Mouse (Mus musculus): ENCODE data around the gene Zcchc3. TPM values are rescaled to one million over a fixed set of nuclear protein-coding genes. Genes with fewer than 3 reads are reported as not detected.
"Not testable (repeated sequence)": the region's sequence is repeated elsewhere in the genome, so short reads cannot be mapped to it uniquely, and the experiment has no call there.

The Zcchc3 gene
- polyA plus RNA-seq, 1 experiment from 2014 or later = 35.0 TPM

DNA sequence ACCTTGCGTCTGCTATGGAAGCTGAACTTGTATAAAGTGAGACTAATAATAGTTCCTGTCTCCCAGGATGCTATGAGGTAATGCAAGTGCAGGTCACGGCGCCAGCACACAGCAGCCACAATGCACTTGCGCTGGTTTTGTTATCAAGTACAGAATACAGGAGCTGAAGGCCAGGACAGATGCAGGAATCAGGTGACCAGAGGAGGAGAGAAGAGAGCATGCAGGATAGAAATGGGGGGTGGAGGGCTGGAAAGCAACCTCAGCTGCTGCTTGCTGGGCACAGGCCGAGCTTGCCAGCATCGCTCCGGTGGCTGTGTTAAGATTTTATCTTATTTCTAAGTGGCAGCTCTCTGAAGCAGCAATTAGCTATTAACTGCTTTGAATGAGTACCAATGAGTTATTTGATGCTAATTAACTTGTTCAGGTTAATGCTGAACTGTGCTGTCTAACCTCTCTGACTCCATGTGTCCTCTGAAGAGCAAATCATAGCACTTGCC is 21.6 kb upstream of the Zcchc3 start:
- Histone ChIP-seq H3K9me3 (no peaks in the 10 kb centered on the region), H3K9ac (no peak overlapping the region), H3K36me3 (no peaks in the 10 kb centered on the region), H3K4me1 (peaks cover 5% of the 10 kb centered on the region), H3K4me2 (no peak overlapping the region), H3K27me3 (no peaks in the 10 kb centered on the region), H3K4me3 (no peak overlapping the region), H3K27ac (no peak overlapping the region)
- 76% methylated on average over 7 of the region's 7 CpGs for WGBS
- ATAC-seq (ENCODE audit: insufficient number of reproducible peaks, low FRiP score, low TSS enrichment, low read depth) = no peak

DNA sequence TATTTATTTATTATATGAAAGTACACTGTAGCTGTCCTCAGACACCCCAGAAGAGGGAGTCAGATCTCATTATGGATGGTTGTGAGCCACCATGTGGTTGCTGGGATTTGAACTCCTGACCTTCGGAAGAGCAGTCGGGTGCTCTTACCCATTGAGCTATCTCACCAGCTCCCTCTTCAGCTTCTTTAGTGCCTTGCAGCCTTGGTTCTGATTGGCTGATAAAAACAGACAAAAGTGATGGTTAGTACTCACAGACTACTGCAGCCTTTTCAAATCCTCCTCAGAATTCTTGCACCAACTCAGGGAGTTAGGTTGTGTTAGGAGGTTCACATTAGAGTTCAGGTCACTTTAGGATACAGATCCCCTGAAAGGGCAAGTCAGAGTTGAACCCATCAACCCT is 13.7 kb upstream of the Zcchc3 start:
- H3K4me3 ChIP-seq; H3K9ac ChIP-seq; H3K4me1 ChIP-seq; H3K27me3 ChIP-seq; H3K36me3 ChIP-seq; H3K27ac ChIP-seq; H3K9me3 ChIP-seq; ATAC-seq (ENCODE audit: insufficient number of reproducible peaks, low FRiP score, low TSS enrichment, low read depth); H3K4me2 ChIP-seq: not testable (repeated sequence)
- 84% methylated on average over 2 of the region's 2 CpGs for WGBS

DNA sequence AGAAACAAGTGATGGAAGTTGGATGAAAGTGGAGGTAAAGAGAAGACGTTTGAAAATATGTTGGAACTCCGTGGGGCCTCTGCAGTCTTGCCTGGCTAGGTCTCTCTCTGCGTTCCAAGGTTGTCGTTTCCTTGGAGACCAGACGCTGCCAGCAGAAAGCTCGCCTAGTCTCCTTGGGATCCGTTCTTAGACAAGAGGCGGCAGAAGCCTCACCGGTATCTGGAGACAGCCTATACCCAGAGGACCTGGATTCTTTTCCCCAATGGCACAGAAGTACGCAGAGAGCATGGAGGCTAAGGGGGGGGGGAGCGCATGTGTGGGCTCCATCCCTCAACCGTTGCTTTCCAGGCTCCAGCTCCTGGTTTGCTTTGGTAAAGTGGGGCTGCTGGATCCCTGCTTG is 12.7 kb upstream of the Zcchc3 start:
- no peak overlapping the region for H3K4me3 ChIP-seq
- no peak for ATAC-seq (ENCODE audit: insufficient number of reproducible peaks, low FRiP score, low TSS enrichment, low read depth)
- no peaks in the 10 kb centered on the region for H3K36me3 ChIP-seq
- H3K9me3 ChIP-seq = no peaks in the 10 kb centered on the region
- H3K4me1 ChIP-seq = peaks cover 8% of the 10 kb centered on the region; the same call in 1 of the 2 replicates
- H3K4me2 ChIP-seq = peak overlapping the region; percentile 30; the same call in 1 of the 2 replicates
- H3K9ac ChIP-seq = no peak overlapping the region
- H3K27ac ChIP-seq = no peak overlapping the region
- no peaks in the 10 kb centered on the region for H3K27me3 ChIP-seq
- 7% methylated on average over 12 of the region's 12 CpGs for WGBS

DNA sequence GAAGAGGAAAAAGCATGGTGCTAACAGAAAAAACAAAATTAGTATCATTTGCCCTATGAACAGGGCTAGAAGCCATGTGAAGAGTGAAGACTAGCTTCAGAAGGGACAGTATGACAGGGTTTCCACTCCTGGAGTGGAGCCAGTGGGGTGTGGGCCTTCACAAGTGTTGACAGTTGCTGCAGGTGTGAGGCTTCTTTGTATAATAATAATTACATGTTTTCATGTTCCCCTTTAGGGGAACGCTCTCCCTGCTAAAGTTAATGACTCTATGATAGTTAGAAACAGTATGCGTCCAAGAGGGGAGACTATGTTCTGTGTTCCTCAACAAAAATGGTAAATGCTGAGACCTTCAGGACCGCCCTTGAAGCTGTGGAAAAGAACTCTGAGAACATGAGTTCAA is 959 bp upstream of the Zcchc3 start:
- H3K4me2 ChIP-seq = peak overlapping the region; percentile 84; the same call in 1 of the 2 replicates
- peaks cover 32% of the 10 kb centered on the region for H3K4me1 ChIP-seq
- no peak overlapping the region for H3K9ac ChIP-seq
- H3K9me3 ChIP-seq = no peaks in the 10 kb centered on the region
- peak overlapping the region; percentile 96 for H3K27ac ChIP-seq
- WGBS = 91% methylated on average over 3 of the region's 3 CpGs
- ATAC-seq (ENCODE audit: insufficient number of reproducible peaks, low FRiP score, low TSS enrichment, low read depth) = no peak
- H3K27me3 ChIP-seq = no peaks in the 10 kb centered on the region
- peak overlapping the region; percentile 80; the same call in 1 of the 2 replicates for H3K4me3 ChIP-seq
- H3K36me3 ChIP-seq = no peaks in the 10 kb centered on the region

DNA sequence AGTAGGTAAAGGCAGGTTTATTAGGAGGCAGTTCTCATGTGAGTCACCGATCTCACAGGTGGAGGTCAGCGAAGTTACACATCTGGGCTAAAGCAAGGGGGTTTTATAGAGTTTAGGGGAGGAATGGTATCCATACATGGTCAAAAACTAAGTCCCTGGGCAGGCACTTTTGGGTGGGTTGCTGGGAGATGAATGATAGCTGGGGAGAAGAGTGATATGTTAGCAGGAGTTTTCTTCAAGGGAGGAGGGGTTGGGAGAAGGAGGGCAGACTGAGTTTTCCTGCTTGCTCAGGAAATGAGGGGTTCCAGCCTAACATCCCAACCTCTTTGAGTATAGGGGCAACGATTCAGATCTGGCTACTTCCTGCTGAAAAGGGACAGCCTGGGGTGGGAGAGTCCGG is 460 bp upstream of the Zcchc3 start, which contains the start of gene 6820408C15Rik:
Gene 6820408C15Rik, plus strand, starts transcription at position 301 of the 400 bp plus-strand sequence.
- H3K27ac ChIP-seq = peak within 1 kb of the TSS; percentile 96
- H3K9ac ChIP-seq = peak within 1 kb of the TSS; percentile 90
- H3K9me3 ChIP-seq = no peaks in the 10 kb centered on the region
- 20% methylated on average over 4 of the region's 4 CpGs for WGBS
- H3K4me1 ChIP-seq = peaks cover 37% of the 10 kb centered on the region
- H3K4me3 ChIP-seq = peak within 1 kb of the TSS; percentile 80
- peak within 1 kb of the TSS; percentile 84 for H3K4me2 ChIP-seq
- no peaks in the 10 kb centered on the region for H3K36me3 ChIP-seq
- no peaks in the 10 kb centered on the region for H3K27me3 ChIP-seq
- no peak for ATAC-seq (ENCODE audit: insufficient number of reproducible peaks, low FRiP score, low TSS enrichment, low read depth)

DNA sequence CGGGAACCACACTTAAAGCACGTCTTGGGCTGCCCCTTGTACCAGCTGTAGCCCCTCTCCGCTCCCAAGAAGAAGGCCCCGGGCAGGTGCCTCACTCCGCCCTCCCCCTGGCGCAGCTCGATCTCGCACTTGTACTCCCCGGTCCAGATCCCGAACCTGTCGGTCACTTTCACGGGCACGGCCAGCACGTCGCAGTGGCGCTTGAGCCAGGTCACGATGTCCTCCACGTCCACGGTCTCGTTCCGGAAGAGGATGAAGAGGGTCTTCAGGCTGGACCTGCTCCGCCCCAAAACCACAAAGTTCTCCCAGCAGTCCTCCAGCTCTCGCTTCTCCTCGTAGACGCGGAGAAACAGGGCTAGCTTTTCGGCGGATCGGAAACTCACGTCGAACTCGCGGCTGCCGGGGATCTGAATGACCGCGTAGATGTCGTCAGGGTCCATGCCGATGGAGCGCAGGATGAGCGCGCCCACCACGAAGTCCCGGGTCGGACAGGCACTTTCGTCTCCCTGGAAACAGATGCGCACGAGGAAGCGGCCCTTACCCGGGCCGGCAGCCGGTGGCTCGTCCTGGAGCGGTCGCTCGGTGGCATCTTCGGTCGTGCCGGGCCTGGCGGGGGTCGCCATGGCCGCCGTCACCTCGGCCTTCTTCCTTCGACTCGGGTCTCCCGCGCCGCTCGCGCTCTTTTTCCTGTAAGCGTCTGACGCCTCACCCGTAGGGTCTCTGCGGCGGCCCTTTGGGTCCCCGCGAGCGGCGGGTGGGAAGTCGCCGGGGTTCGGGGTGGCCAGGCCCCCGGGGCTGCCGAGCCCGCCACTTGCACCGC is 852 bp downstream of the Zcchc3 start:
- Histone ChIP-seq H3K36me3 (no peaks in the 10 kb centered on the region), H3K9me3 (no peaks in the 10 kb centered on the region), H3K4me3 (peak overlapping the region; percentile 80), H3K4me1 (peaks cover 47% of the 10 kb centered on the region), H3K4me2 (peak overlapping the region; percentile 84), H3K27me3 (no peaks in the 10 kb centered on the region), H3K9ac (peak overlapping the region; percentile 90), H3K27ac (peak overlapping the region; percentile 96)
- ATAC-seq (ENCODE audit: insufficient number of reproducible peaks, low FRiP score, low TSS enrichment, low read depth) = no peak
- WGBS = under 1% methylated on average over 86 of the region's 86 CpGs

DNA sequence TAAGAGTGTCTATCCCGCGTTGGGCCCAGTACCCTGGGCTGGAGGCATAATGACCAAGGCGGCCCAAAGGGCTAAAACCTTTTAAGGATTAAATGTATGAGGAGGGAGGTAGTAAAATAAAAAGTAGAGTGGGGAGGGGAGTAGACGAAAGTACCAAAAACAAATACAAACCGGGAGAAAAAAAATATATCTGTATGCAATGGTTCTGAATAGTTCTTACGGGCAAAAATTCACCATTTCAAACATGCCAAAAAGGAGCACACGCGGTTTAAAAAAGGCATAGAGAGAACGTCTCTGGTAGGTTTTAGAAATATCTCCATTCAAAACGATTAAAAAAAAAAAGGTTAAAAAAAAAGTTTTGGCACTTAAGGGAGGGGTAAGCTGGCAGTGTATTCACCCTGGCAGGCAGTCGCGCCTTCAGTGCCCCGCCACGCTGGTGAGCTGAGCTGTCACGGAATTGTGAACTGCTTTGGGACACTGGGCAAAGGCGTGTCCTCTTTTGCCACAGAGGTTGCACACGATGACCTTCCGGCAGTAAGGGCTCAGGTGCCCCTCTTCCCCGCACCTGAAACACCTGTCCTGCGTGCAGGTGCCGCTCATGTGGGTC is 1.6 kb downstream of the Zcchc3 start:
- peak overlapping the region; percentile 90 for H3K9ac ChIP-seq
- H3K27me3 ChIP-seq = no peaks in the 10 kb centered on the region
- no peaks in the 10 kb centered on the region for H3K36me3 ChIP-seq
- no peaks in the 10 kb centered on the region for H3K9me3 ChIP-seq
- WGBS = 3% methylated on average over 21 of the region's 21 CpGs
- peak overlapping the region; percentile 80 for H3K4me3 ChIP-seq
- H3K4me1 ChIP-seq = peaks cover 47% of the 10 kb centered on the region
- peak overlapping the region; percentile 96 for H3K27ac ChIP-seq
- ATAC-seq (ENCODE audit: insufficient number of reproducible peaks, low FRiP score, low TSS enrichment, low read depth) = no peak
- H3K4me2 ChIP-seq = peak overlapping the region; percentile 84

DNA sequence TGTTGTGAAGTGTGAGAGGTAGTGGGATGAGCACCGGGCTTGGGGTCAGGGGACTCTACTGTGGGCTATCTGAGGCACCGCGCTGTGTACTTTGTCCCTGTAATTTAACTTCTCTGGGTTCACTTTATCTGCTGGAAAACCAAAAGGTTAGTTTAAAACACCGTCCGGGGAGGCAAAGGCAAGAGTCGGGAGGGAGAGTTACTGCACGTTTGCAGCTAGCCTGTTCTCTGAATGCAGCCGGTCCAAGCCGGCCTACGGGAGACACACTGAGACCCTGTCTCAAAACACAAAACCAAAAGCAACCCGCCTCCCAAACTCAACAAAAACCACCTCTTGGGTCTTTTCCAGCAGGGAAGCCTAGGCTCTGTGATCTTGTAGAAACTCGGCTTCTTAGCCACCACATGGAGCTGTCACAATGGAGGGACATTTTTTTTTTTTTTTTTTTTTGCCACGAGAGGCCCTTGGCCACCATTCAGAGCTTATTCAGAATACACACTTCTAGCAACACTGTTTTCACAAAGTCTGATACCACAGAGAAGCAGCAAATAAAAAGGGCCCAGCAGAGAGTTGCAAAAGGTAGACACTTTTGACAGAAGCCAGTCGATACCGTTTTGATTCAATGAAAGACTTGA is 2.2 kb downstream of the Zcchc3 start:
- 8% methylated on average over 15 of the region's 15 CpGs for whole genome bisulfite sequencing

DNA sequence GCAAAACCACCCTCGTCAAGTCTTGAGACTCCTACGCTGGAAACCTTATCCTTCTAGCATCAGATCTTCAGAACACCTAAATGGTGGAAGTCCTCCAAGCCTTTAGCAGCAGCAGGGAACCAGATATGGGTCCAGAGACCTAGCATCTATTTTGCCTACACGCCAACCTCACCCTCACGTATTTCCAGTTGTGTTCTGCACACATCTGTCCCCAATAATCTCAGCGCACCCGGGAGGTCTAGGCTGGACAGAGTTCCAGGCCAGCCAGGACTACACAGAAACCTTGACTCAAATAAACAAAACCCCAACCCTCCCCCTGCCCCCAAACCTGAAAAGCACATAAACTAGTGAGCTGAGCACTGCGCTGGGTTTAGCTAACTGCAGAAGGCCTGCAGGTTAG is 3.4 kb downstream of the Zcchc3 start:
- Histone ChIP-seq H3K4me2 (peak overlapping the region; percentile 84), H3K4me3 (peak overlapping the region; percentile 80), H3K9ac (no peak overlapping the region), H3K27me3 (no peaks in the 10 kb centered on the region), H3K36me3 (no peaks in the 10 kb centered on the region), H3K27ac (peak overlapping the region; percentile 96), H3K4me1 (peaks cover 51% of the 10 kb centered on the region), H3K9me3 (no peaks in the 10 kb centered on the region)
- 6% methylated on average over 7 of the region's 7 CpGs for WGBS
- ATAC-seq (ENCODE audit: insufficient number of reproducible peaks, low FRiP score, low TSS enrichment, low read depth) = no peak

More for the DNA sequence above, 2.2 kb downstream of the Zcchc3 start:
- H3K9ac ChIP-seq = peak overlapping the region; percentile 90
- H3K4me3 ChIP-seq = peak overlapping the region; percentile 80
- peak overlapping the region; percentile 84 for H3K4me2 ChIP-seq
- H3K9me3 ChIP-seq = no peaks in the 10 kb centered on the region
- H3K4me1 ChIP-seq = peaks cover 47% of the 10 kb centered on the region
- no peaks in the 10 kb centered on the region for H3K27me3 ChIP-seq
- peak overlapping the region; percentile 96 for H3K27ac ChIP-seq
- no peak for ATAC-seq (ENCODE audit: insufficient number of reproducible peaks, low FRiP score, low TSS enrichment, low read depth)
- no peaks in the 10 kb centered on the region for H3K36me3 ChIP-seq

DNA sequence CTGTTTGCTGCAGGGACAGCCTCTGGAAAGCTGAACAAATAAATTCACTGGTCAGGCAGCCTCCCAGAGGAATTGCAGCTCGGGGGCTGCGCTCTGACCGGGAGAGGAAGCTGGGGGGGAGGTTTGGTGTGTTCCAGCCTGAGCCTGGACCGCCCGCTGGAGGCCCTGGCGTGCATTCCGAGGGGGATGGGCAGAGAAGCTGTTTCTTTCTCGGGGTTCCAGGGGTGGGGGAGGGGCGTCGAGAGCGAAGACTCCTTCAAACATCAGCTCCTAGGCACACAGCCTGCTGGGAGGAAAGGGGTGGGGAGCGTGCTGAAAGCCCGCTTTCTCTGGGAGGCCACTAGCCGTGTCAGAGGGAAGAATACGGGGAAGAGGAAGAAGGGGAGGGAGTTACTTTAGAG is 3.9 kb downstream of the Zcchc3 start:
- Histone ChIP-seq H3K4me2 (peak overlapping the region; percentile 84), H3K4me1 (peaks cover 55% of the 10 kb centered on the region), H3K27ac (peak overlapping the region; percentile 96), H3K9ac (no peak overlapping the region), H3K36me3 (no peaks in the 10 kb centered on the region), H3K27me3 (no peaks in the 10 kb centered on the region), H3K4me3 (peak overlapping the region; percentile 80), H3K9me3 (no peaks in the 10 kb centered on the region)
- WGBS = 2% methylated on average over 15 of the region's 15 CpGs
- ATAC-seq (ENCODE audit: insufficient number of reproducible peaks, low FRiP score, low TSS enrichment, low read depth) = peak; percentile 76

DNA sequence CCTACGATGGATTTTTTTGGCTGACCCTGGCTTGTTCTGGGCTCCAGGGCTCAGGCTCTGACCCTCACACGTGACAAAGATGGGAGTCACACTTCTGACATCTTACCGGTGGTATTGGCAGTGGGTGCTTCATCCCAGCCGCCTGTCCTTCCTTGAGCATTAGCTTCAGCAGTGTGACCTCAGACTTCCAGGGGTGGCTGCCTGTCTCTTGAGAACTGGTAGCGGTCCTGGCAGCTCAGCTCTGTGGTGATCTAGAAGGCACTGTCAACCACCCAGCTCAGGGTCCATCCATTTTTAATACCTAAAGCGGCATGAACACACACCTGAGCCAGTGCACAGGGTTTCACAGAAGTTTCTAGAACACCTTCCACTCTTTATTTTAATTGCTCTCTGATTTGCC is 5.0 kb downstream of the Zcchc3 start:
- no peaks in the 10 kb centered on the region for H3K27me3 ChIP-seq
- 78% methylated on average over 6 of the region's 6 CpGs for WGBS

More for the DNA sequence above, 5.0 kb downstream of the Zcchc3 start:
- no peak for ATAC-seq (ENCODE audit: insufficient number of reproducible peaks, low FRiP score, low TSS enrichment, low read depth)
- Histone ChIP-seq H3K27ac (no peak overlapping the region), H3K9ac (no peak overlapping the region), H3K36me3 (no peaks in the 10 kb centered on the region), H3K4me1 (peaks cover 58% of the 10 kb centered on the region), H3K9me3 (no peaks in the 10 kb centered on the region), H3K4me3 (no peak overlapping the region), H3K4me2 (no peak overlapping the region)

Measured in limb, embryonic 15.5 days (tissue).